Mouse (Mus musculus): ENCODE results near the gene Klrb1b.
"Not testable (repeated sequence)": the region's sequence is repeated elsewhere in the genome, so short reads cannot be mapped to it uniquely, and the experiment has no call there.

Klrb1b gene

DNA sequence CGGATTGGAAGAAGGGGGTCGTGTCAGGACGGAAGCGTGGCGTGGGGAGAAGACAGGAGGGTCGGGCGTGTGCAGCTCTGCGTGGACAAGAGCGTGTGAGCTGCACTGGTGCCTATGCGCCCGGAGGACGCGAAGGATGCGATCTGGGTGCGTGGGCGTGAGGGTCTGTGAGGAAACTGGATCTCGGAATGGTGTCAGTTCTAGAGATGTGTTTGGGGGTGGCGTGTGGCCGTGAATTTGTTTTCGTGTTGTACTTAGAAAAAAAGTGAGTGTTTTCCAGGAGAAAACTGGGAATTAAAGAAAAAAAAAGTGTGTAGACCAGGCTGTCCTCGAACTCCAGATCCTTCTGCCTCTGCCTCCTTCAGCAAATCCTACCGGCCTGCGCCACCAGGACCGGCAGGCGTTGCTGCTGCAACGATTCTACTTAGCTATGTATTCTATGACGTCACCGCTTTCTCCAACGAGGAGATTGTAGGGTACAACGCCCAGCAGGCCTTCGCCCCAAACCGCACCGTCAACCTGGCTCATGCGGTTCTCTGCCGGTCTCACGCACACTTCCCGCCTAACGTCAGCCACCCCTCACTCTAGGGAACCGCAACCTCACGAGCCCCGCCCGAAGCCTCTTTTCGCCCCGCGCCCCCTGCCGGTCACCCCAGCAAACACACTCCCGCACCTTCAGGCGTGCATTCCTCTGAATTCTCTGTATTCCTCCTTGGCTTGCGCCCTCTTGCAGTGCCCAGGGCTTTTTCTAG is 26.8 kb downstream of the Klrb1b start:
- peak; percentile 79 for DNase-seq (ENCODE audit: low spot score)

DNA sequence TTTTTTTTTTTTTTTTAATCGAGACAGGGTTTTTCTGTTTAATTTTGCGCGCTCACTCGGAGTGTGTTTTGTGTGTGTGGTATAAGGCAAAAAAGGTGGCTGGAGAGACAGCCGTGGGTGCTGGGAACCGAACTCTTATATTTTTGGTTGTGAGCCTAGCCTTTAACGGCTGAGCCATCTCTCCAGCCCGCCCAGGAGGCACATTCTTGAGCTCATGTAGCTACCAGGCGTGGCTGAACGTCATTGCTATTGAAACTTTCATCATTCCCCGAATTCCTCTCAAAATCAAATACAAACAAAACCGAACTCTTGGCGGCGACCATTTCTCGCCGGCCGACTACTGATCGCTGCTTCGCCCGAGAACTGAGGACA is 27.4 kb downstream of the Klrb1b start:
- peak; percentile 73 for DNase-seq (ENCODE audit: low spot score)

DNA sequence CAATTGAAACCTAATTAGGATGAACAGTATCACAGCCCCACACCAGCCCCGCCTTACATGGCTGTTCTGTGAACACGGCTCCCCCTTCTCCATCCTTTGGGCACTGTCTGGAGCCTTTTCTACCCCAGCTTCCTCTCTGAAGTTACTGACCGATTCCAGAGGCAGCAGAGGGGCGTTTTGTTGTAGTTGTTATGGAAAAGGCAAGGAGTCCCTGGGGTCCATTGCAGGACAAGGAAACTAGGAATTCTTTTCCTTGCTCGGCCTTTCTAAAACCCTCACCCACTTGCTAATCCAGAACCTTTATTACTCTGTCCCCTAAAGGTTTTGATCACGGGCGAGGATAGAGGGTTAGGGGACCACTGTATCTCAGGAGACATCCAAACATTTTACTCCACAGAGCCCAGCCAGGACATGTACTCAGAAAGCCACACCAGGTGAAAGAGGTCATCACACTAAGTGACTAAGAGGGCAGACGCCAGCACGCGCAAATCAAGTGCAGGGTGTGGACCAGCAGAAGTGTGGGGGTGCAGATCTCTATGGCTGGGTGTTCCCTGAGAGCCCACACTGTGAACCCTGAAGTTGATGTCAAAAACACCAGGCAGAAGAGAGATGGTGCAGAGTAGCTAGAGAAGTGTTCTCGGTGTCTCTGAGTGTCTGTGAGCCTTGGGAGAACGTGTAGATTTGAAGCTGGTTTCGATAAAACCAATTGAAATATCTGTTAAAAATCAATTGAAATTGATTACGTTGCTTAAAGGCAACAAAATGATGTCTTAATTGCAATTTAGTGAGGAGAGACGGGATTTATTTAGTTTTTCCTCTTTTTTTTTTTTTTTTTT is 28.0 kb downstream of the Klrb1b start:
- DNase-seq (ENCODE audit: low spot score): no peak

- DNase-seq (ENCODE audit: low spot score): no peak
These were observed 28.8 kb downstream of the Klrb1b start for GRCm38 (mm10) chr6:128797185-128797905.

DNA sequence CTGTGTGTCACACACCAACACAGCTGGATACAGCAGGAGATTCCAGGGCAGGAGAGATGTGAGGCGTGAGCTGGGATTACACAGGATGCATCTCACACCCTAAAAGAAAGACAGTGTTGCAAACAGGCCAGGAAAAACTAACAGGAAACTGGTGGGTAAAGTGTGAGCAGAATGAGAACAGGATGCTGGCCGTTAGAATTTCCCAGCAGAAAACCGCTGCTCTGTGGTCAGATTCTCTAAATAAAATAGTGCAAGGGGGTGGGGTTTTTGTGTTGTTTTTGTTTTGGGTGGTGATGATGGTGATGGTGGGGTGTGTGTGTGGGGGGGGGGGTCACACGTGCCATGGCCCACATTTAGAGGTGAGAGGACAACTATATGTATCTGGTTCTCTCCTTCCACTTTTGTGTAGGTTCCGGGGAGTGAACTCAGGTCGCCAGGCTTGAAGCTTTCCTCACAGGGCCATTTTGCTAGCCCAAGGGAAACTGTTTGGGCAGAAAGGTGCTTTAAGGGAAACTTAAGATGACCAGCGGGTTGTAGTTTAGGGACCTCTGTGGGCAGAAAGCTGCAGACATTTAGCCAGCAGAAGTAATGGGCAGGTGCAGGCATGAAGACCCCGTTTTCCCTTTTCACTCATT is 29.7 kb downstream of the Klrb1b start:
- no peak for DNase-seq (ENCODE audit: low spot score)

DNA sequence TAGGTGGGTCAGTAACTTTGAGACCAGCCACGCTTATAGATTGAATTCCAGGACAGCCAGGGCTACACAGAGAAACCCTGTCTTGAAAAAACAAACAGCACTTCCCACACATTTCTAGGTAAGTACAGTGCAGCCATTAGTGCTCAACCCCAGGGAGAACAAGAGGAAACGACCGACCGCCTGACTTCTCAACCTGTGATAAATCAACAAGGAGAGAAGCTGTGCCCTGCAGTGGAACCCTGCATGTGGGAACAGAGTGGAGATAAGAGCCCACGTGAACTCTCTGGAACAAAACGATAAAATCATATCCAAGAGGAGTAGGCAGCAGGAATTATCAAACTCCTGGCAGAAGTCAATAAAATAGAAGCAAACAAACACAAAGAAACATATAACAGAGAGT is 32.4 kb downstream of the Klrb1b start:
- DNase-seq (ENCODE audit: low spot score): no peak

GRCm38 (mm10) chr6:128790491-128790994 is 35.6 kb downstream of the Klrb1b start:
- DNase-seq (ENCODE audit: low spot score): not testable (repeated sequence)

DNA sequence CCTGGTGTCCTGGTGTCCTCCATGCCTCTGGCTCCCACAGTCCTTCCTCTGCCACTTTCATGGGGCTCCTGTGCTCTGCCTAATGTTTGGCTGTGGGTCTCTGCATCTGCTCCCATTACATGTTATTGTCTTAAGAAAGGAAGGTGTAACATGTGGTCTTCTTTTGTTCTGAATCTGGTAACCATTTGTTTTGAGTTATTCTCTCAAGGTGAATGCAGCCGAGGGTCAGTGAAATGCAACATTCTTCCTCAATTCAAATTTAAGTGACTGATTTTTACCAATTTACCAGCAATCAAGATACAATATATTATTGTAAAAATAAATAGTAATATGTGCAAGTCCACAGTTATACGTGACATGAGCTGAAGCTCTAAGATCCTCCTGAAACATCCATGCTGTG is 37.0 kb downstream of the Klrb1b start, which contains the start of gene Klrb1c:
Gene Klrb1c, minus strand, starts transcription at position 101 of the 400 bp plus-strand sequence.
- DNase-seq (ENCODE audit: low spot score): no peak

DNA sequence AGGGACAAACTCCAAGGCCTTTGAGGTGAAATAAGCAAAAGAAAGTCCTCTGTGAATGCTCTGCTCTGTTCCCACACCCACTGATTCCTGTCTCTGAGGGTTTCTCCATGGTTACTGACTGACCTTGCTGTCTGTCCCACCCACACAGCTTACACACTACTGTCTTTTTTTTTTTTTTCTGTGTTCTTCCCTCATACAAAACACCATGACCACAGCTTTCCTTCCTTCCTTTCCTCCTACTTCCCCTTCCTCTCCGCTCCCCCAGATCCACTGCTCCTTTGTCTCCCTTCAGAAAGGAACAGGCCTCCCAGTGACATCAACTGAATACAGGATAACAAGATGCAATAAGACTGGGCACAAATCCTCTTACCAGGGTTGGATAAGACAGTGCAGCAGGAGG is 37.6 kb downstream of the Klrb1b start:
- DNase-seq (ENCODE audit: low spot score): no peak

- not testable (repeated sequence) for DNase-seq (ENCODE audit: low spot score)
These were observed 39.7 kb downstream of the Klrb1b start for GRCm38 (mm10) chr6:128786396-128786795.

GRCm38 (mm10) chr6:128769481-128770253 is 56.5 kb downstream of the Klrb1b start:
- DNase-seq (ENCODE audit: low spot score): no peak

- peak; percentile 45 for DNase-seq (ENCODE audit: low spot score)
These were observed 58.1 kb downstream of the Klrb1b start for GRCm38 (mm10) chr6:128768047-128768446.

DNA sequence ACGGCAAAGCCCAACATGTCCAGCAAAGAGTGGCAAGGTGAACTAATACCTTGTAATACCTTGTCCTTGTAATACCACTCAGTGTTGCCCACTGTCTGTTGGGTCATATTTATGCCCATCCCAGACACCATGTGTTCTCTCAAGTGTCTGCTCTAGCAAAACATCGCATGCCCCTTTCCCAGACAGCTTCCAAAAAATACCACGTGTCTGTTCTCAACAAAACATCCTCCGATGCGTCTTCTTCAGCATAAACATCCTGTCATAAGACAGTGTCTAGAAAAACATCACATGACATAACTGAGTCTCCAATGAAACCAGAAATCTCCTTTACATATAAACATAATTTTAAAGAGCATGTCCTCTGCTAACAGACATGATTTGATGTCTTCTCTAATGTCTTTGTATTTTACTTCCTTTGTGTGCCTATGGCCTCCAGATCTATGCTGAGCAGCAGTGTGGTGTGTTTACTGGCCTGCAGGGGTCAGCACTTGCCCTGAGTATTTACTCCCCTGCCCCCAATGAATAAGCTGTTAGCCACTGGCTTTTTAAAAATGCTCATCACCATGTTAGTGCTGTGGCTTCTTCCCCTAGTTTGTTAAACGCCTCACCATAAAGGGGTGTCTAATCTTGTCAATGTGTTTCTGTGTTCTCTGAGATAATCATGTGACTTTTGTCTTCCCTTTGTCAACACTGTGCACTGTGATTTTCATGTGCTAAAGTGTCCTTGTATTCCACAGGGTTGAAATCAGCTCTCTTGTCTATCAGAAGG is 59.5 kb downstream of the Klrb1b start:
- DNase-seq (ENCODE audit: low spot score): not testable (repeated sequence)

DNA sequence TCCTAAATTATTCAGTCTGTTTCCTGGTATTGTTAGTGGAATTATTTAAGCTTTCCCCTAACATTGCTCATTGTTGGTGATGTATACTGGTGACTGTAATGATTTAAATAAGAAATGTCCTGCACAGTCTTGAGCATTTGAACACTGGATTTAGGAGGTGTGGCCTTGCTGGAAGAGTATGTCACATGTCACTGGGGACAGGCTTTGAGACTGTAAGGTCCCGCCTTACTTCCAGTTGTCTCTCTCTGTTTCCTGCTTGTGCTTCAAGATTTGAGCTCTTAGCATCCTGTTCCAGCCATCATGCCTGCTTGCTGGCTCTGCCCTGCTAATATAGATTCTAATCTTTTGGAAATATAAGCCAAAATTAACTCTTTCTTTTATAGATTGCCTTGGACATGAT is 60.9 kb downstream of the Klrb1b start:
- DNase-seq (ENCODE audit: low spot score): no peak

GRCm38 (mm10) chr6:128764598-128764997 is 61.5 kb downstream of the Klrb1b start:
- DNase-seq (ENCODE audit: low spot score): no peak

DNA sequence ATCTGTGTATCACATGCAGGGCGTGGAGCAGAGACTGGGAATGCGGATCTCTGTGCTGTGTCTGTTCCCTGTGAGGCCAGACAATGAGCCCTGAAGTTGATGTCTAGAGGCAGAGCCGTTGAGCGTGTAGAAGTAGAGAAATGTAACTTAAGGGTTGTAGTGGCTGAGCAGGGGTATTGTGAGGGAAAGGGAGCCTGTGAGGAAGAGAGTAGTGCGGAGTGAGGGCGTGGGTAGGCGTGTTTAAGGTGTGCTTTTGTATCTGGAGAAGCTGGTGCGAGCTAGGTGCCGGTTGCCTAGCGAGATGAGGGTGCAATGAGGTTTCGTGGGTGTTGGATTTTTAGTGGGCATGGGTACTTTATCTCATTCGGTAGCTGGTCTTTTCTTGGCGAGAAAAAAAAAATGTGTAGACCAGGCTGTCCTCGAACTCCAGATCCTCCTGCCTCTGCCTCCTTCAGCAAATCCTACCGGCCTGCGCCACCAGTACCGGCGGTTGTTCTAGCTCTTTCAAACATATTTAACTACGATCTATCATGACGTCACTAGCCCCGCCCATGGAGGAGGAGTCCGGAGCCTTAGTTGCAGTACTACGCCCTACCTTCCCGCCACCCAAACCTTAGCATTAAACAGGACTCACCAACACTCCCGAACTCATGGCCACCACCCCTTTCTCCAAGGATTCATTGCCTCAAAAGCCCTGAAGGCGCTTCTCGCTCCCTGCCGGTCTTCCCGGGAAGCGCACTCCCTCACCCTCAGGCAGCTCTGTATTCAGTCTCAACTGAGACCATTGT is 62.2 kb downstream of the Klrb1b start:
- peak; percentile 93 for DNase-seq (ENCODE audit: low spot score)
